Mouse (Mus musculus) embryonic facial prominence, embryonic 14.5 days (tissue): ENCODE results near the gene Gm10320. TPM values are rescaled to one million over a fixed set of nuclear protein-coding genes. Genes with fewer than 3 reads are reported as not detected.

ENCODE experiments used
- ATAC-seq: fragments of 200-750 bp; cut with Nextera tagmentation; 2 replicates; pipeline ENCODE4 v1.8.0; 2017; ENCODE audit warnings: low read depth, moderate number of reproducible peaks, moderate TSS enrichment
- DNase-seq: peaks from one replicate; pipeline ENCODE4 v3.0.0-alpha.2; 2015; ENCODE audit warnings: low spot score
- H3K27ac ChIP-seq: fragments of 300-500 bp; sonication (generic); replicated peaks from 2 replicates; pipeline ENCODE4 v1.5.1; 2014; ENCODE audit warnings: low read depth, mild to moderate bottlenecking, low read length, moderate library complexity
- H3K27me3 ChIP-seq: fragments of 300-500 bp; sonication (generic); replicated peaks from 2 replicates; pipeline ENCODE4 v1.6.1; 2014; ENCODE audit warnings: low read length; ENCODE audit not compliant: control insufficient read depth, insufficient read depth
- H3K36me3 ChIP-seq: fragments of 300-500 bp; sonication (generic); 2 replicates; pipeline ENCODE4 v1.6.1; 2014; ENCODE audit warnings: low read length, mixed read lengths; ENCODE audit not compliant: control insufficient read depth, insufficient read depth
- H3K4me1 ChIP-seq: fragments of 300-500 bp; sonication (generic); 2 replicates; pipeline ENCODE4 v1.6.1; 2014; ENCODE audit warnings: antibody characterized with exemption, low read length; ENCODE audit not compliant: control insufficient read depth, insufficient read depth
- H3K4me2 ChIP-seq: fragments of 300-500 bp; sonication (generic); 2 replicates; pipeline ENCODE4 v1.6.1; 2014; ENCODE audit warnings: low read depth, mild to moderate bottlenecking, low read length, moderate library complexity, mixed read lengths
- H3K4me3 ChIP-seq: fragments of 300-500 bp; sonication (generic); 2 replicates; pipeline ENCODE4 v1.5.1; 2014; ENCODE audit warnings: low read depth, mild to moderate bottlenecking, low read length
- H3K9ac ChIP-seq: fragments of 300-500 bp; sonication (generic); 2 replicates; pipeline ENCODE4 v1.6.1; 2014; ENCODE audit warnings: low read depth, mild to moderate bottlenecking, low read length, moderate library complexity, mixed read lengths
- H3K9me3 ChIP-seq: fragments of 300-500 bp; sonication (generic); 2 replicates; pipeline ENCODE4 v1.6.1; 2016; ENCODE audit warnings: low read length; ENCODE audit not compliant: control insufficient read depth
- WGBS: fragments of 180-500 bp; shearing (Covaris S2); extraction: QIAGEN DNeasy Blood & Tissue Kit; methylation state at CpG from one replicate; pipeline ENCODE4 v1.1.7; 2014; 5-methylcytosine and 5-hydroxymethylcytosine counted together
- polyA plus RNA-seq: library from polyadenylated mRNA; unstranded; fragments of >200 nt; fragmentation: Nextera tagmentation; extraction: Ambion mirVana; gene quantifications from 2 replicates; pipeline ENCODE4 v1.2.1, GENCODE M21; 2014

Gene Gm10320
- polyA plus RNA-seq, 1 experiment from 2014 or later = 2.4 TPM

DNA sequence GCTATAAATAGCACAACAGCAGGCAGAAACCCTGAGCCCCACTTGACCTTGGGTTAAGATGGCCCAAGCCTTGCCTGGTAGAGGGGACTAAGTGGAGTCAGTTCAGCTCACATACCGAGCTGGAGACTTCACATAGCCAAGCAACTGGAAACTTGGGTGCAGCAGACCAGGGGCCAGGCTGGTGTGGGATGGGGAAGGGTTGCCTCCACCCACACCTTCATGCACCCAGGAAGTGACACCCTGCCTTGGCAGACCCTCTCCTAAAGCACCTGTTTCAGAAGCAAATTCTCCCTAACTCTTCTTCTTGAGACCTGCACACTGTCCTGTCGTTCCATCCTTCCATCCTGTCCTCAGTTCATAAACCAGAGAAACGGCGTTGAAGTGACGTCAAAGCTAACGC, 5.1 kb downstream of the Gm10320 start:
- Histone ChIP-seq H3K4me2 (no peak overlapping the region), H3K27ac (no peak overlapping the region), H3K36me3 (no peaks in the 10 kb centered on the region), H3K27me3 (no peaks in the 10 kb centered on the region), H3K9me3 (no peaks in the 10 kb centered on the region), H3K4me3 (no peak overlapping the region), H3K4me1 (no peaks in the 10 kb centered on the region), H3K9ac (no peak overlapping the region)
- DNase-seq = no peak
- WGBS = 90% methylated on average over 6 of the region's 6 CpGs
- no peak for ATAC-seq

- H3K4me1 ChIP-seq = no peaks in the 10 kb centered on the region
- ATAC-seq (no peak), DNase-seq (no peak)
- no peaks in the 10 kb centered on the region for H3K9me3 ChIP-seq
- H3K9ac ChIP-seq = no peak overlapping the region
- no peaks in the 10 kb centered on the region for H3K36me3 ChIP-seq
- H3K4me2 ChIP-seq = no peak overlapping the region
- no peaks in the 10 kb centered on the region for H3K27me3 ChIP-seq
- no peak overlapping the region for H3K27ac ChIP-seq
- WGBS = 74% methylated on average over 3 of the region's 3 CpGs
- H3K4me3 ChIP-seq = no peak overlapping the region
Measured at GRCm38 (mm10) chr13:98486161-98486560, 5.6 kb downstream of the Gm10320 start.

DNA sequence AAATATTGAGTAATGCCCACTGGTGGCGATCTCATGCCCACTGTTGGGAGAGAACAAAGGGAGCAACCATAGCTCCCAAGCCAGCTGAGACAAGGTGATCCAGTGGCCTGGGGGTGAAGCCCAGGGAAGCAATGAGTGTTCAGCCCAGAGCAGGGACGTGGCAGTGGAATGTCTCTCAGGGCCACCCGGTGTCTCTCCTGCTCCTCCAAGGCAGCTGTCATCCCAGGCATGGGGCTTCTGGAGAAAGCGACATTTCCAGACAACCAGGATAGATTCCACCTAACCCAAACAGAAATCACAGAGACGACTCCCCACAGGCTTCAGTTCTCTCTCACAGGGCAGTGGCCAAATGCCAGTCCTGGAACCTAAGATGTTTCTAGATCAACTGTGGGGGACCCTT, 6.4 kb downstream of the Gm10320 start:
- no peak overlapping the region for H3K4me2 ChIP-seq
- no peaks in the 10 kb centered on the region for H3K36me3 ChIP-seq
- H3K27me3 ChIP-seq = no peaks in the 10 kb centered on the region
- 70% methylated on average over 5 of the region's 5 CpGs for whole genome bisulfite sequencing
- H3K4me3 ChIP-seq = no peak overlapping the region
- no peaks in the 10 kb centered on the region for H3K9me3 ChIP-seq
- no peak overlapping the region for H3K27ac ChIP-seq
- no peak for ATAC-seq
- H3K9ac ChIP-seq = no peak overlapping the region
- no peaks in the 10 kb centered on the region for H3K4me1 ChIP-seq
- DNase-seq = no peak

DNA sequence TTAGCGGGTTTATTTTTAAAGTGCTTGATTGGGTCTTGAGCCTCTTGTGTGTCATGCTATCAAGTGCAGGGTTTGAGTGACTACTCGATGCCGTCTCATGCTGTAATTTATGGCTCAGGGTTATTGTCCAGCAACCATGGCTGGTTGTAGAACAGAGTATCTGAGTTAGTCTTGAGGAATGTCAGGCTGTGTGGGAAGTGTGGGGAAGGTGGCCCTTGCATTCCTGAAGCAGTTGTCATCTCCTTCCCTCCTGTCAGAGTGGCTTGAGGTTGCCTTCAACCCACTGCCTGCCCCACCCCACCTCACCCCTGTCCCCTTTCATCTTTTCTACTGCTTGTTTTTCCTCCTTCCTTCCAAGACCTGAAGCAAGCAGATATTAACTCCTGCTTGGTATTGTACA, 13.8 kb downstream of the Gm10320 start:
- Histone ChIP-seq H3K27ac (no peak overlapping the region), H3K9me3 (no peaks in the 10 kb centered on the region), H3K4me3 (no peak overlapping the region), H3K4me1 (peaks cover 9% of the 10 kb centered on the region; the same call in 1 of the 2 replicates), H3K4me2 (no peak overlapping the region), H3K9ac (no peak overlapping the region), H3K27me3 (no peaks in the 10 kb centered on the region), H3K36me3 (no peaks in the 10 kb centered on the region)
- ATAC-seq (no peak), DNase-seq (no peak)
- WGBS = 85% methylated on average over 3 of the region's 3 CpGs

DNA sequence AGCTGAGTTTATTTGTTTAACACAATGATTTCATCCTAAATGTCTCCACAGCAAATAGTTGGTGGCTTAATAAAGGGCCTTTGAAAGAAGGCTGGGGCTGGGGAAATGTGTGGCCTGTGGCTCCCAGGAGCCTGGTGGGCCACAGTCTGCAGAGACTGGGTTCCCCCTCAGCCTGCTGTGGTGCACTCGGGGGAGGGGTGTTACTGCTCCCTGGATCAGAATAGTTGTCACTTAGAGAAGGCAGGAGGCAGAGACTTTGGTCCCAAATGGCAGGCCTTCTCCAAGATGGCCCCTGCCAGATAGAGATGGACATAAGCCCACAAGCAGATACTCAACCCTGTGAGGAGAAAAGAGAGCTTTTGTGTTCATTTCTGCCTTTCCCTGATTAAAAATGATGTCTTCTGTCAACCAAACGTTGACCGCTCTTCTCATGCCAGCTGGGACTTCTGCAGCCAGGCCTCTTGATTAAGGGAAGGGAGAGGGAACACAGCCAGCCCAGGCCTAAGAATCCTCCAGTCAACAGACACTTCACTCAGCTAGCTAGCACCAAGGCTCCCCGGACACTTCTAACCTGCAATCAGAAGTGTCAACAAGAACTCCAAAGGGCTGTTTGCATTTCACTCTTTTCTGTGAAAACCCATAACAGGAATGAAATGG, 14.8 kb downstream of the Gm10320 start:
- Histone ChIP-seq H3K27me3 (no peaks in the 10 kb centered on the region), H3K27ac (no peak overlapping the region; the same call in none of the 2 replicates), H3K4me3 (no peak overlapping the region), H3K4me2 (no peak overlapping the region), H3K9ac (no peak overlapping the region), H3K9me3 (no peaks in the 10 kb centered on the region), H3K36me3 (no peaks in the 10 kb centered on the region), H3K4me1 (peaks cover 9% of the 10 kb centered on the region; the same call in 1 of the 2 replicates)
- 56% methylated on average over 4 of the region's 4 CpGs for WGBS
- no peak for DNase-seq
- no peak for ATAC-seq

DNA sequence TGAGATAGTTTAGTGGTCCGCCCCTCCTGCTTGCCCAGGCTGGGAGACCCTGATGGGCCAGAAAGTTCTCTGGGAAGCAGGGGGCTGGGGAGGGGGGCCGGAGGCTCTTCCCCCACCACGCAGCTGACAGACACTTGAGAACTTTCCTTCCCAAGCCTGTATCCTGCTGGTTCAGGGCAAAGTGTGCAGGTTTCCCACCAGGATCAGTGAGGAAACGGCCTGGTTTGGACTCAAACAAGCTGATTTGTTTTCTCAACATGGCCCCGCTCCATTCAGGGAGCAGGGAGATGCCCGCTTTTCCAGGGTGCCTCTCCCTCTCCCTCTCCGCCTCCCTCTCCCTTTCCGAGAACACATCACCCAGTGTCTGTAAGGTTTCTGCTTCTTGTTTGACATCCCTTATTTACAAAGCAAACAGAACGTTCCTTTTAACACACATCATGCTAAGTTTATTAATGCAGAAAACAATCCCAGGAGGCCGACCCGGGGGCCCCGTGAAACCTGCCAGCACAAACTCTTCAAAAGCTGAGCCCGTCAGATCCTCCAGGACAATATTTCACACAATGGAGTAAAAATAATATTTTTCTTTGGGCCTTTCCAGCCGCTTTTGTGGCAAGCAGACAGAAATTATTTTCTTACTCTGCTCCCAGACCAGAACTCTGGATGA, 15.5 kb downstream of the Gm10320 start:
- Histone ChIP-seq H3K27ac (peak overlapping the region; percentile 18), H3K36me3 (no peaks in the 10 kb centered on the region), H3K9me3 (no peaks in the 10 kb centered on the region), H3K9ac (no peak overlapping the region), H3K27me3 (peaks cover 3% of the 10 kb centered on the region; the same call in 1 of the 2 replicates), H3K4me2 (peak overlapping the region; percentile 1; the same call in 1 of the 2 replicates), H3K4me3 (no peak overlapping the region), H3K4me1 (peaks cover 9% of the 10 kb centered on the region; the same call in 1 of the 2 replicates)
- ATAC-seq (no peak; the same call in 1 of the 2 replicates), DNase-seq (peak; percentile 49)
- WGBS = 21% methylated on average over 12 of the region's 14 CpGs

- H3K4me2 ChIP-seq = no peak overlapping the region
- no peak overlapping the region for H3K4me3 ChIP-seq
- no peaks in the 10 kb centered on the region for H3K9me3 ChIP-seq
- H3K27me3 ChIP-seq = peaks cover 3% of the 10 kb centered on the region; the same call in 1 of the 2 replicates
- no peak for DNase-seq
- WGBS = 31% methylated on average over 8 of the region's 8 CpGs
- 0 out of 2 replicates have a peak, but pooled peaks have one; percentile 37 for ATAC-seq
- H3K36me3 ChIP-seq = no peaks in the 10 kb centered on the region
- H3K27ac ChIP-seq = no peak overlapping the region
- H3K9ac ChIP-seq = no peak overlapping the region
- peaks cover 9% of the 10 kb centered on the region; the same call in 1 of the 2 replicates for H3K4me1 ChIP-seq
Measured at GRCm38 (mm10) chr13:98475681-98476080, 16.1 kb downstream of the Gm10320 start.

- H3K27ac ChIP-seq = no peak overlapping the region
- H3K4me2 ChIP-seq = no peak overlapping the region
- WGBS = 67% methylated on average over 4 of the region's 4 CpGs
- no peaks in the 10 kb centered on the region for H3K36me3 ChIP-seq
- peaks cover 9% of the 10 kb centered on the region; the same call in 1 of the 2 replicates for H3K4me1 ChIP-seq
- peaks cover 3% of the 10 kb centered on the region; the same call in 1 of the 2 replicates for H3K27me3 ChIP-seq
- no peak overlapping the region for H3K9ac ChIP-seq
- ATAC-seq (no peak), DNase-seq (no peak)
- no peaks in the 10 kb centered on the region for H3K9me3 ChIP-seq
- H3K4me3 ChIP-seq = no peak overlapping the region
Measured at GRCm38 (mm10) chr13:98473034-98473433, 18.8 kb downstream of the Gm10320 start.
